Mouse (Mus musculus) urinary bladder, postnatal 36 days (tissue): ENCODE results near the gene Mfn1.

Experiments
- DNase-seq, 2 experiments: peaks; one replicate each; pipeline ENCODE4 v3.0.0; 2022; ENCODE audit warnings: low spot score in 2 of 2, mixed read lengths in 1 of 2

Mfn1 gene

GRCm38 (mm10) chr3:32529303-32529898, at the start of gene Mfn1:
TSS of gene Mfn1 (plus strand) at chr3:32529465.
- peak; percentile 89 to 92 for DNase-seq

- DNase-seq, result no peak
These were observed 49.3 kb upstream of the Mfn1 start for GRCm38 (mm10) chr3:32479961-32480360.

GRCm38 (mm10) chr3:32483035-32483434, 46.2 kb upstream of the Mfn1 start:
- DNase-seq, result no peak

- no peak for DNase-seq
These were observed 42.7 kb upstream of the Mfn1 start for GRCm38 (mm10) chr3:32486543-32486942.

DNA sequence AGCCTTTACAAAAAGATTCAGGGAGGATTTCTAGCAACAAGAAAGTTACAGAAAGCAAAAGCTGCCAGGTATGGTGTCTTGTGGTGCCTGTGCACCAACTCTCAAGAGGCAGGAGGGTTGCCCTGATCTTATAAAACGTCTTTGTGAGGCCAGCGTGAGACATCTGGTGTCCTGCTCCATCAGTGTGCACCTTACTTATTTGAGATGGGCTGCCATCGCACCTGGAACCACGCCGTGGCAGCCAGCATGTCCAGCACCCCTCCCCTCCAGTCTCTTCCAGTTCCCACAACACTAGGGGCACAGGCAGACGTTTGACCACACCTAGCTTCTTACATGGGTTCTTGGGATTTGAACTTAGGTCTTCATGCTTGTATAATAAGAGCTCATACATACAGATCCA, 41.1 kb upstream of the Mfn1 start:
- no peak for DNase-seq

DNA sequence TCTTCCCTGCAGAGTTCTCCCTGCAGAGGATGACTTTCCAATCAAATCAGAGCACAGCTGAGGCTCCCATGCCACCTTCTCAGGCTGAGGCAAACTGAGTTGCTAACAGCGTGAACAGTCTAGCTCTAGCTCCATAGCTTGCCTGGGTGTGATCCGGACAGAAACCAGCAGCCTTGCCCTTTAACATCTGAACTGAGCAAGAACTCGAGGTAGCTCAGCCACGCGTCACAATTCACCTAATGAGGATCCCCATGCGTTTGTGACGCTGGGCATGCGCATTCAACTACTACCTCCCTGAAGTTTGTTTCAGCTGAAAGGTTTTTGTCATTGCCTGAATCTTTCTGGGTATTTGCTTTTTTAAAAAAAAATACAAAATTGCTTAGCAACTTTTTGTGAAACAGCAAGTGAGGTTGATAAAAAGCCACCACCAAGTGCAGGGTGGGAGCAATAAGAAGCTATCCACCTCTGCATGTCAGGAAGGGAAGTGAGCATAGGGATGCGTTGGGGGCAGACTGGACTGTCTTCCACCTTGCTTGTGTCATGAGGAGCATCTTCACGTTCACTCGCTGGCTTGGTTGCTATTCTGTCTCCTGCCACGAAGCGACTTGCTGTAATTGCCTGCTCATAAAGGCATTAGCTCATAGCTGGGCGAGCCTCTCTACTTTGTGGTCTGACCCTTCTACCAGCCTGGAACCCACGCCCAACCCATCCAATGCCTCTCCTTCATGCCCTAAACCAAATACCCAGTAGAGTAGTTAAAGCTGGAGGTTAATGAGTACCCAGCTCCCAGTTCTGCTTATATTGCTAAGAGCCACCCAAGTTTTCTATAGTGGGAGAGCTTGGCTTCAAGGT, 39.0 kb upstream of the Mfn1 start:
- no peak for DNase-seq

DNA sequence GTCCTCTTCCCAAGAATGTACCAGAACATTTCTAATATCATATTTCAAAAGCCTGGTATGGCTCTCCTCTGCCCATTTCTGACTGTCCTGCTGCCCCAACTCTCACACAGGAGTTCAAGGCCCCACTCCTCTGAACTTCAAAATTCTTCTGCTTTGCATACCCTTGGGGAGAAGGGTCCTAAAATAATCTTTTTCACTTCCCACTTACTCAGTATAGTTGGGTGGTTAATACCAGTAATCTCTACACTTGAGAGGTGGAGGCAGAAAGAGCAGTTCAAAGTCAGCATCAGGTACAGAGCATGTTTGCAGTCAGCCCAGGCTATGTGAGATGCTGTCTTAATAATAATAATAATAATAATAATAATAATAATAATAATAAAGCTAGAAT, 38.3 kb upstream of the Mfn1 start:
- no peak for DNase-seq

GRCm38 (mm10) chr3:32492097-32493090, 36.9 kb upstream of the Mfn1 start, which contains the start of gene Kcnmb3:
TSS of gene Kcnmb3 (minus strand) at chr3:32492231.
- no peak for DNase-seq

DNA sequence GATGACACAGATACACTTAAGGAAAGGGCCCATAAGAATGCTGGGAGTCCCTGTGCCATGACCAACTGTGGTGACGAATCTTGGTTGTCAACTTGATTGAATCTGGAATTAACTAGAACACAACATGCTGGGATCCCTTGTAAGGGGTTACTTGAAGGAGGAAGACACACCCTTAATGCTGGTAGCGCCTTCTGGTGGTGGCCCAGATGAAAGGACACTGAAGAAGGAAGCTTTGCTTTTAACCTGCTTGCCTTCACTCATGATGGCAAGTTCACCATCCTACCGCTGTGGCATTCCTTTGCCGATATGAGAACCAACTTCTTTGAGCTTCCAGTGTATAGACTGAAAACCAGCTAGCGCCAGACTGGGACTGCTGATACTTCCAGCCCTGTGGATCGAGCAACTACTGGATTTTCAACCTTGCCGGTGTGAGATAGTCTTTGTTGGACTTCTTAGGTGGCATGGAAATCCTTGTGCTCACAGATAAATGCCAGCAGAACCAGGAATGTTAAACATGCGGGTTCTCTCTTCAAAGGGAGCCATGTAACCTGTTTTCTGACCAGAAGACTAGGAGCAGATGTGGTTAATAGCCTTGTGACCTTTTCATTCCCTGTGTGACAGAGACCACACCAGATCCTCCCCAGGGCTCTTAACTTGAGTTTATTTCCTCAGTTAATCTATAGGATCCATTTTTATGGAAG, 34.7 kb upstream of the Mfn1 start:
- DNase-seq, result no peak

DNA sequence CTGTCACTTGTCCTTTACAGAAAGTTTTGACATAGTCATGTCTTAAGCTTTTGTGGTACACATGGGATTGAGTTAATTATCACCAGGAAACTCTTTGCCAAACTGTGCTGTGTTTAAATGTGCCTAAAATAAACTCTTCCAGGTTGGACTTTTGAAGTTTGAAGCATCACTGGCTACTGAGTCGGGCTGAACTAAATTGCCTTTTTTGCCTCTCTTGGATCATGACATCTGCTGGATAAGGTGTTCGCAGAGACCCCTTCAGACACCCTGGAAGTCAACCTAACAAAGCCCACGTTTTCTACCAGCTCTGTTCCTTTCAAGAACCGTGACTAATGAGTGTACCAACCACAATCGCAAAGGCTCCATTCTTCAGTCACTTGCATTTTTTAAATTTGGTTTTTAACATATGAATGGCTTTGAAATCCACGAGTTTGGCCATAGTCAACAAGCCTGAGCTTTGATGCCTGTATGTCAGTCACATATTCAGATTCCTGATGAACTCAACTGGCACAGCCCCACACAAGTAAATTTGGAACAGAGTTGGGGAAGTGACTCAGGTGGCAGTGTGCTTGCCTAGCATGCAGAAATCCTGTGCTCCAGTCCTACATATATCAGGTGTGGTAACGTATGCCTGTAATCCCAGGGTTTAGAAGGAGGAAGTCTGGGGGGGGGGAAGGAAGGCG, 34.0 kb upstream of the Mfn1 start:
- no peak for DNase-seq

GRCm38 (mm10) chr3:32495856-32496710, 33.2 kb upstream of the Mfn1 start:
- no peak for DNase-seq

DNA sequence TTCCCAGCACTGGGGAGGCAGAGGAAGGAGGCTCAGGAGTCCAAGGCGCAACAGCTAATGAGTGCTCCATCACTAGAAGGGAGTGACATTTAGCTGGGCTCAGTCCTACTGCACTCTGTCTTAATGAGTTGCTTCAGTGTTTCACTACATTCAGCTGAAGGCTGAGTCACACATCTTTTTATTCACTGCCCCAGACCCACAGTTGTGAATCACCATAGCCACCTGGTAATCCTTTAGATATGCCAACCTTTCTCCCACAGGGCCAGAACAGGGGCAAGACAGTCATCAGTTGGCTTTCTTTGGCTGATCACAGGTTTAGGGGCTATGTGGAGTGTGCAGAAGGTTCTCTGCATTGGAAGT, 32.6 kb upstream of the Mfn1 start:
- no peak for DNase-seq

DNA sequence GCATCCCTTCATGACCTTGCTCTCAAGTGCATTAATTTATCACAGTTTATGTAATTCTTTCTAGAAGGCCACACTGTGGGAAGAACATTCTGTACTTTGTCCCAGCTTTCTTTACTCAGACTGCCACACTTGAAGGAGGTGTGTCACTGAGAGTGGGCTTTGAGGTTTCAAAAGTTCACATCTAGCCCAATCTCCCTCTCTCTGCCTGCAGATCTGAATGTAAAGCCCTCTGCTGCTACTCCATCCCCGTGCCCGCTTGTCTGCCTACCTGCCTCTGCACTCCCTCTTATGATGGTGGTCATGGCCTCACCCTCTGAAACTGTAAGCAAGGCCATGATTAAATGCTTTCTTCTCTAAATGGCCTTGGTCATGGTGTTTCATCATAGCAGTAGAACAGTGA, 28.9 kb upstream of the Mfn1 start:
- no peak for DNase-seq

DNA sequence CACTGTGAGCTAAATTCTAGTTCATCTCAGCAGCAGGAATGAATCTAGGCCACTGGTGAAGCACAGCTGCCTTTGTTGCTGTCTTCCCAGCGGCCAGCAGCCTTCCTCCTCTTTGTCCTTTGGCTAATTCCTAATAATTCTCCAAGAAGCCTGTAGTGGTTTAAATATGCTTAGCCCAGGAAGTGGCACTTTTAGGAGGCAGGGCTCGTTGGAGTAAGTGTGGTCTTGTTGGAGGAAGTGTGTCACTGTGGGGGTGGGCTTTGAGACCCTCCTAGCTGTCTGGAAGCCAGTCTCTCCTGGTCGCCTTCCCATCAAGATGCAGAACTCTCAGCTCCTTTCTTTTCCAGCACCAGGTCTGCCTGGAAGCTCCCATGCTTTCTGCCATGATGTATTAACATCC, 23.4 kb upstream of the Mfn1 start:
- no peak for DNase-seq

- DNase-seq, result no peak
These were observed 22.7 kb upstream of the Mfn1 start for GRCm38 (mm10) chr3:32506366-32507225.

GRCm38 (mm10) chr3:32508666-32509324, 20.5 kb upstream of the Mfn1 start:
- DNase-seq, result peak; percentile 45 to 50

- DNase-seq, result no peak
These were observed 19.5 kb upstream of the Mfn1 start, which contains the start of gene Zfp639 for GRCm38 (mm10) chr3:32509496-32510374. TSS of gene Zfp639 (plus strand) at chr3:32510259.
